Mouse (Mus musculus): ENCODE results near the gene N4bp2.

- TF ChIP-seq CTCF (IDR thresholded peaks at IDR 0.05 in 2 of 3, conservative IDR thresholded peaks at IDR 0.05 in 1 of 3; ENCODE audit: control insufficient read depth in 1 of 3, insufficient read depth in 1 of 3, low read depth in 2 of 3, low read length in 3 of 3, poor library complexity in 1 of 3, severe bottlenecking in 1 of 3) (no peak), E2F4 (IDR thresholded peaks at IDR 0.05; ENCODE audit: borderline replicate concordance, low read depth, low read length) (no peak), ETS1 (IDR thresholded peaks at IDR 0.05; ENCODE audit: low read depth, low read length) (no peak), ZKSCAN1 (IDR thresholded peaks at IDR 0.05; ENCODE audit: low read depth, low read length) (no peak), POLR2AphosphoS5 (IDR thresholded peaks at IDR 0.05; ENCODE audit: borderline replicate concordance, low read depth, low read length) (no peak), JUND (IDR thresholded peaks at IDR 0.05; ENCODE audit: low read depth, low read length) (no peak), HCFC1 (IDR thresholded peaks at IDR 0.05; ENCODE audit: low read depth, low read length) (no peak), EP300 (IDR thresholded peaks at IDR 0.05; ENCODE audit: low read depth in 1 of 2, low read length in 2 of 2) (no peak), MYC (IDR thresholded peaks at IDR 0.05; ENCODE audit: low read depth, low read length) (no peak), KAT2A (conservative IDR thresholded peaks at IDR 0.05; ENCODE audit: low read depth, low read length) (no peak), POLR2A (IDR thresholded peaks at IDR 0.05; ENCODE audit: control insufficient read depth in 1 of 2, insufficient read depth in 1 of 2, low read depth in 1 of 2, low read length in 2 of 2, poor library complexity in 1 of 2) (no peak), SIN3A (IDR thresholded peaks at IDR 0.05; ENCODE audit: low read length) (no peak), TCF12 (IDR thresholded peaks at IDR 0.05; ENCODE audit: low read depth, low read length) (no peak), UBTF (IDR thresholded peaks at IDR 0.05; ENCODE audit: borderline replicate concordance, insufficient read depth, low read depth, low read length) (no peak)
Measured at GRCm38 (mm10) chr5:65755859-65756258, 7.5 kb upstream of the N4bp2 start.

Measured in MEL (cell line).